Comparison of ENCODE assay signal across 8 mouse cellular contexts in the genomic region with DNA sequence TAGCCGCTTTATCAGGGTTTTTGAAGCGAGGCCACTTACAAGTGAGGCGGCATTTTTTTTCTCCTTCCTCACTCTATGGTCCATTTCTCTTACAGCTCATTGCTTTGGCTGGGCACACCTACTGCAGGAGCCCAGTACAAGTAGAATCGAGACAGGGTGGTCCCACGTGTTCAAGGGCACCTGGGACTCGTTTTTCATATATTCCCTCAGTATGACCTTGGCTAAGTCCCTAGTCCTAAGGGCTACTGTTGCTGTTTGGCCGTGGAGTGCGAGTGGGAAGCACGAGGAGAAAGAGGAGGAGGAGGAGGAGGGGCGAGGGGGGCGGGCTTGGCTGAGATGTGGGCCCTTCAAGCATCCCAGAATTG. TPM values are rescaled to one million over a fixed set of nuclear protein-coding genes. Genes with fewer than 3 reads are reported as not detected.
DNase-seq lines count a peak whose midpoint lies in the region; ATAC-seq and TF ChIP-seq lines count a peak whose summit lies in the region.

No protein-coding gene starts in this region.

- H3K27me3 ChIP-seq in lung, embryonic 16.5 days (ENCODE audit: control insufficient read depth, insufficient read depth, low read depth, low read length): peaks cover 4% of the 10 kb centered on the region
- no peaks in the 10 kb centered on the region for H3K27me3 ChIP-seq in intestine, postnatal 0 days (replicated peaks; ENCODE audit: control insufficient read depth, insufficient read depth, low read length)
- no peaks in the 10 kb centered on the region for H3K27me3 ChIP-seq in neural tube, embryonic 15.5 days (replicated peaks)

- whole genome bisulfite sequencing in lung, embryonic 16.5 days: 14% methylated on average over 8 of the region's 11 CpGs
- 21% methylated on average over 10 of the region's 11 CpGs for WGBS in intestine, postnatal 0 days
- WGBS in neural tube, embryonic 15.5 days: 14% methylated on average over 9 of the region's 11 CpGs

- peak overlapping the region; percentile 79 for H3K9ac ChIP-seq in lung, embryonic 16.5 days (ENCODE audit: low read length)
- peak overlapping the region; percentile 66; the same call in 1 of the 2 replicates for H3K9ac ChIP-seq in intestine, postnatal 0 days (ENCODE audit: low read depth, low read length)
- peak overlapping the region; percentile 66 for H3K9ac ChIP-seq in neural tube, embryonic 15.5 days (replicated peaks)

- peak; percentile 16 for DNase-seq in embryo, embryonic 11 days
- DNase-seq in embryo, embryonic 10.5 days (ENCODE audit: low spot score): no peak
- DNase-seq in lung, adult 18-20 months: no peak
- DNase-seq in thymus, postnatal 0 days (ENCODE audit: low spot score): no peak
- DNase-seq in cerebellum, postnatal 14 days: no peak

- no peaks in the 10 kb centered on the region for H3K9me3 ChIP-seq in lung, embryonic 16.5 days (ENCODE audit: control insufficient read depth, low read length)
- H3K9me3 ChIP-seq in intestine, postnatal 0 days (ENCODE audit: control insufficient read depth): no peaks in the 10 kb centered on the region
- H3K9me3 ChIP-seq in neural tube, embryonic 15.5 days (replicated peaks): no peaks in the 10 kb centered on the region

- H3K4me3 ChIP-seq in lung, embryonic 16.5 days (ENCODE audit: low read length): peak overlapping the region; percentile 70
- H3K4me3 ChIP-seq in intestine, postnatal 0 days (ENCODE audit: low read depth, low read length): peak overlapping the region; percentile 66
- peak overlapping the region; percentile 62 for H3K4me3 ChIP-seq in neural tube, embryonic 15.5 days (replicated peaks)

- TF ChIP-seq CTCF in intestine, postnatal 0 days (IDR thresholded peaks at IDR 0.05; ENCODE audit: low read depth): no peak

- H3K4me2 ChIP-seq in lung, embryonic 16.5 days (ENCODE audit: low read depth, low read length): peak overlapping the region; percentile 52
- H3K4me2 ChIP-seq in intestine, postnatal 0 days (replicated peaks; ENCODE audit: low read depth): peak overlapping the region; percentile 78
- H3K4me2 ChIP-seq in neural tube, embryonic 15.5 days: peak overlapping the region; percentile 63

- no peaks in the 10 kb centered on the region for H3K36me3 ChIP-seq in lung, embryonic 16.5 days (ENCODE audit: control insufficient read depth, insufficient read depth, low read length)
- H3K36me3 ChIP-seq in intestine, postnatal 0 days (ENCODE audit: control insufficient read depth, insufficient read depth): no peaks in the 10 kb centered on the region
- H3K36me3 ChIP-seq in neural tube, embryonic 15.5 days: no peaks in the 10 kb centered on the region

- no peak overlapping the region for H3K27ac ChIP-seq in lung, embryonic 16.5 days (ENCODE audit: low read length)
- no peak overlapping the region for H3K27ac ChIP-seq in intestine, postnatal 0 days (ENCODE audit: low read depth, low read length)
- H3K27ac ChIP-seq in neural tube, embryonic 15.5 days (replicated peaks): no peak overlapping the region

- H3K4me1 ChIP-seq in lung, embryonic 16.5 days (replicated peaks; ENCODE audit: control insufficient read depth, insufficient read depth, low read length): no peaks in the 10 kb centered on the region
- no peaks in the 10 kb centered on the region for H3K4me1 ChIP-seq in intestine, postnatal 0 days (replicated peaks; ENCODE audit: control insufficient read depth, insufficient read depth, low read length)
- H3K4me1 ChIP-seq in neural tube, embryonic 15.5 days: peaks cover 9% of the 10 kb centered on the region; the same call in 1 of the 2 replicates

- ATAC-seq in lung, embryonic 16.5 days (ENCODE audit: low read depth): no peak
- no peak; the same call in none of the 2 replicates for ATAC-seq in intestine, postnatal 0 days
- peak; percentile 56 for ATAC-seq in neural tube, embryonic 15.5 days (ENCODE audit: low FRiP score)

RNA-seq across cellular contexts. Expression of a gene that starts 0.4 kb away (rescaled TPM):
- polyA plus RNA-seq in lung, embryonic 16.5 days (2015; fragmentation: Nextera tagmentation; extraction: Ambion mirVana): 10.7 and 11.0 TPM in 2 replicates
- 2.2 and 2.5 TPM in 2 replicates for polyA plus RNA-seq in intestine, postnatal 0 days (2015; fragmentation: Nextera tagmentation; extraction: Ambion mirVana)
- 7.1 and 7.5 TPM in 2 replicates for polyA plus RNA-seq in neural tube, embryonic 15.5 days (2015; fragmentation: Nextera tagmentation; extraction: Ambion mirVana)
- polyA plus RNA-seq in thymus, postnatal 0 days (2015; fragmentation: Nextera tagmentation; extraction: Ambion mirVana): 3.7 and 4.0 TPM in 2 replicates

RNA-seq across cellular contexts. Expression of a gene that starts 10.9 kb away (rescaled TPM):
- 12.0 and 13.4 TPM in 2 replicates for polyA plus RNA-seq in lung, embryonic 16.5 days (2015; fragmentation: Nextera tagmentation; extraction: Ambion mirVana)
- 2.7 and 3.1 TPM in 2 replicates for polyA plus RNA-seq in intestine, postnatal 0 days (2015; fragmentation: Nextera tagmentation; extraction: Ambion mirVana)
- 10.8 and 11.1 TPM in 2 replicates for polyA plus RNA-seq in neural tube, embryonic 15.5 days (2015; fragmentation: Nextera tagmentation; extraction: Ambion mirVana)
- polyA plus RNA-seq in thymus, postnatal 0 days (2015; fragmentation: Nextera tagmentation; extraction: Ambion mirVana): 12.1 and 12.3 TPM in 2 replicates

RNA-seq across cellular contexts. Expression of a gene that starts 56.1 kb away (rescaled TPM):
- 7.0 and 8.3 TPM in 2 replicates for polyA plus RNA-seq in lung, embryonic 16.5 days (2015; fragmentation: Nextera tagmentation; extraction: Ambion mirVana)
- 7.7 and 8.4 TPM in 2 replicates for polyA plus RNA-seq in intestine, postnatal 0 days (2015; fragmentation: Nextera tagmentation; extraction: Ambion mirVana)
- 400 and 471 TPM in 2 replicates for polyA plus RNA-seq in neural tube, embryonic 15.5 days (2015; fragmentation: Nextera tagmentation; extraction: Ambion mirVana)
- polyA plus RNA-seq in thymus, postnatal 0 days (2015; fragmentation: Nextera tagmentation; extraction: Ambion mirVana): 2.7 and 3.5 TPM in 2 replicates

Comparison
In these comparisons a context has a peak if more than half of its experiments do, and no peak if none do; other contexts are left out.
1. RNA of a gene that starts 56.1 kb away (polyA plus RNA-seq): 400 to 471 TPM in neural tube, embryonic 15.5 days; 7.0 to 8.3 TPM in lung, embryonic 16.5 days, 7.7 to 8.4 TPM in intestine, postnatal 0 days and 2.7 to 3.5 TPM in thymus, postnatal 0 days; every median in the first group is over 10 times any median in the second.
2. Peak in every context shown above with its lines, with median percentiles within 50 percentile points of each other: H3K4me2 ChIP-seq, H3K4me3 ChIP-seq and H3K9ac ChIP-seq.